Mouse (Mus musculus): ENCODE results near the gene Tns4.

DNA sequence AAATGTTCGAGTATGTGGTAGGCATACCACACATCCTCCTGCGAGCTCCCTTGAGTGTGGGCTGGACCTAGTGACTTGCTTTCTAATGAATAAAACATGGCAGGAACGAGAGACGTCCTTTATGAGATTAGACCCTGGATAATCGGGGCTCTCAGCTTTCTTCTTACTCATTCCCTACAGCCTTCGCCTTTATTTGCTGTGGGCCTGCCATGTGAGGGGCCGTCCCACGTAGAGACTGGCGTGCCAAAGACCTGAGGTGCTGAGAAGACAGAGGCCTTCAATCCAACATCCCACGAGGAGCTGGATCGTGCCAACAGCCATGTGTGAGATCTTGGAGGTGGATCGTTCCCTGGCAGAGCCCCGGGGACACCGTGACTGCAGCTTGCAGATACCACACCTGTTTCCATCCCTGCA is 32.1 kb upstream of the Tns4 start:
- TF ChIP-seq CTCF (IDR thresholded peaks at IDR 0.05; ENCODE audit: low read depth, low read length): no peak
- no peak for TF ChIP-seq POLR2A (IDR thresholded peaks at IDR 0.05; ENCODE audit: insufficient read depth, low read length)
- TF ChIP-seq EP300 (IDR thresholded peaks at IDR 0.05; ENCODE audit: insufficient read depth, low read depth, low read length): no peak
